11 mouse cellular contexts compared by ENCODE assay signal in genomic region chr3:147398298-147398697, GRCm38 (mm10).
"Had no signal": no experiment of that assay in that cellular context is flagged by ENCODE, and none has a peak within 500 bp of the region (broad histone marks: within the 10 kb centered on the region; RNA-seq: fewer than 3 reads in every experiment).

No protein-coding gene starts in this region.

- H3K9me3 ChIP-seq: limb, embryonic 13.5 days had no signal

- H3K27ac ChIP-seq: layer of hippocampus, adult 2 months; limb, embryonic 13.5 days; liver, embryonic 14.5 days; stomach, postnatal 0 days had no signal

- H3K9ac ChIP-seq: limb, embryonic 13.5 days; liver, embryonic 14.5 days had no signal

- H3K4me1 ChIP-seq: limb, embryonic 13.5 days had no signal

- H3K27me3 ChIP-seq: limb, embryonic 13.5 days had no signal

- H3K4me2 ChIP-seq: limb, embryonic 13.5 days had no signal

- DNase-seq: kidney, adult 18-20 months; kidney, postnatal 10 days; kidney, postnatal 4 days; left cerebral cortex, postnatal 4 days; lung, adult 18-20 months; lung, postnatal 36 days; thymus, postnatal 14 days had no signal

- H3K36me3 ChIP-seq: limb, embryonic 13.5 days had no signal

- H3K4me3 ChIP-seq: layer of hippocampus, adult 2 months; limb, embryonic 13.5 days had no signal
